In the genomic region with DNA sequence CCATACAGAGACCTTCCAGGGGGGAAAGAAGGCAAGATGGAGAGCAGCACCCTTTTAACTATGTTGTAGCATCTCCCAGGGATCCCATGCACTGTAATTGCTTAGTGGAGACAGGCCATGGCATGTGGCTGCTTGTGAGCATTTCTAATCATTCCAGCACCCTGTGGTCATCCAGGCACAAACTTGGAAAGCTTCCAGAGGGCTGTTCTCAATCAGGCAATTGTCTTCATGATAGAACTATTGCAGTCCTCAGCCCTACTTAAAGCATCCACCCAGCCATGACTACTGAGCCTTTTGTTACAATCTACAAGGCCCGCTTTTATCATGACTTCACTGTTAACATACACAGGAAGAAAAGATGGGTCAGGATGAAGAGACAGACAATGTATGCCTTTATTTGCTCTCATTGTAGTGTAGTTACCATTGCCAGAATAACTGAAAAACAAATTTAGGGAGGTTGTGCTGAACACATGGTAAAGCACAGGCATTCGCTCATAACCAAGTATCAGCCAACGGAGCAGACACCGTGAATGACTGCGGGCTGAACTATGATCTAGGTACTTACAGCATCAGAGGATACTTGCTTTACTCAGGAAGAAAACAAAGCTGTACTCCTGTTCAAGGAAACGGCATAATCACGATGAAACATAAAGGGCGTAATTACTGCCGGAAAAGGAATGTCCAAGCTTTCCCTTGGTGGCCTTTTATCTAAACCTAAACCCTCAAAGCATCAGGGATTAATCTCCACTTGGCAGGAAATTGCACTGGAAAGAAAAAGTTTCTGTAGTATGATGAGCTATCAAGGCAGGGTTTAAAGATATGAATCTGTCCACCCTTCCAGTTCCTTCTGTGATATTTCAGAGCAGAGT, we compare ENCODE assay signal across 10 mouse cellular contexts.
DNase-seq lines count a peak whose midpoint lies in the region; ATAC-seq and TF ChIP-seq lines count a peak whose summit lies in the region.
"Had no signal": no experiment of that assay in that cellular context is flagged by ENCODE, and none has a peak within 500 bp of the region (broad histone marks: within the 10 kb centered on the region; RNA-seq: fewer than 3 reads in every experiment).

No protein-coding gene starts in this region.

- intact Hi-C loops in heart, postnatal 36 days (cut with DNase I): no loop called here

- H3K27ac ChIP-seq in cerebellum, adult 2 months (ENCODE audit: insufficient read depth, low read length): no peak overlapping the region
- no peak overlapping the region for H3K27ac ChIP-seq in forebrain, embryonic 16.5 days (ENCODE audit: low read length)
- H3K27ac ChIP-seq in neural tube, embryonic 13.5 days (replicated peaks): no peak overlapping the region; the same call in 1 of the 2 replicates

- TF ChIP-seq CTCF in cerebellum, adult 2 months (IDR thresholded peaks at IDR 0.05; ENCODE audit: borderline replicate concordance, insufficient read depth, low read depth, low read length): no peak

- TF ChIP-seq POLR2A in cerebellum, adult 2 months (IDR thresholded peaks at IDR 0.05; ENCODE audit: borderline replicate concordance, insufficient read depth, low read length): no peak

- peak; percentile 73 for DNase-seq in layer of hippocampus, adult 9-11 months
- DNase-seq in layer of hippocampus, postnatal 36 days: no peak
- DNase-seq in cerebellum, adult 2 months: peak; percentile 47 to 79
- DNase-seq in urinary bladder, postnatal 25 days (ENCODE audit: low spot score): no peak
- DNase-seq in urinary bladder, adult 2 months (ENCODE audit: low spot score): no peak
- no peak for DNase-seq in heart, postnatal 36 days
- DNase-seq: kidney, adult 18-20 months had no signal

- H3K9ac ChIP-seq in forebrain, embryonic 16.5 days (replicated peaks; ENCODE audit: low read depth, low read length): no peak overlapping the region
- no peak overlapping the region for H3K9ac ChIP-seq in neural tube, embryonic 13.5 days

- no peaks in the 10 kb centered on the region for H3K9me3 ChIP-seq in forebrain, embryonic 16.5 days (ENCODE audit: control insufficient read depth, low read length)
- H3K9me3 ChIP-seq in neural tube, embryonic 13.5 days: no peaks in the 10 kb centered on the region
- H3K9me3 ChIP-seq: G1E had no signal

- ATAC-seq in forebrain, embryonic 16.5 days: peak; percentile 58
- ATAC-seq in neural tube, embryonic 13.5 days (ENCODE audit: low read depth): peak; percentile 74

- H3K4me2 ChIP-seq in forebrain, embryonic 16.5 days (ENCODE audit: low read length): no peak overlapping the region
- no peak overlapping the region for H3K4me2 ChIP-seq in neural tube, embryonic 13.5 days

- no peaks in the 10 kb centered on the region for H3K36me3 ChIP-seq in forebrain, embryonic 16.5 days (ENCODE audit: control insufficient read depth, insufficient read depth)
- no peaks in the 10 kb centered on the region for H3K36me3 ChIP-seq in neural tube, embryonic 13.5 days
- H3K36me3 ChIP-seq: G1E had no signal

- 72% methylated on average over 9 of the region's 9 CpGs for WGBS in cerebellum, adult 2 months
- WGBS in forebrain, embryonic 16.5 days: 37% methylated on average over 9 of the region's 9 CpGs
- WGBS in neural tube, embryonic 13.5 days: 49% methylated on average over 9 of the region's 9 CpGs

- peaks cover 10% of the 10 kb centered on the region; the same call in 1 of the 2 replicates for H3K4me1 ChIP-seq in cerebellum, adult 2 months (ENCODE audit: control insufficient read depth, insufficient read depth, low read length)
- H3K4me1 ChIP-seq in forebrain, embryonic 16.5 days (replicated peaks; ENCODE audit: control insufficient read depth, insufficient read depth, low read length): peaks cover 5% of the 10 kb centered on the region; the same call in 1 of the 2 replicates
- H3K4me1 ChIP-seq in neural tube, embryonic 13.5 days (replicated peaks): peaks cover 15% of the 10 kb centered on the region

- no peak overlapping the region for H3K4me3 ChIP-seq in cerebellum, adult 2 months (replicated peaks; ENCODE audit: insufficient read depth, low read depth, low read length)
- H3K4me3 ChIP-seq in forebrain, embryonic 16.5 days (replicated peaks; ENCODE audit: low read length): no peak overlapping the region
- no peak overlapping the region for H3K4me3 ChIP-seq in neural tube, embryonic 13.5 days

- no peaks in the 10 kb centered on the region for H3K27me3 ChIP-seq in cerebellum, adult 2 months (ENCODE audit: control insufficient read depth, insufficient read depth, low read length)
- H3K27me3 ChIP-seq in forebrain, embryonic 16.5 days (replicated peaks; ENCODE audit: control insufficient read depth, insufficient read depth, low read length): no peaks in the 10 kb centered on the region
- H3K27me3 ChIP-seq in neural tube, embryonic 13.5 days: no peaks in the 10 kb centered on the region

Comparison
In these comparisons a context has a peak if more than half of its experiments do, and no peak if none do; other contexts are left out.
1. DNase-seq: peak in layer of hippocampus, adult 9-11 months (single experiment) and cerebellum, adult 2 months (2 of 2); none in layer of hippocampus, postnatal 36 days (0 of 2), urinary bladder, postnatal 25 days (single experiment), urinary bladder, adult 2 months (single experiment) and heart, postnatal 36 days (0 of 2).